Mouse (Mus musculus) gastrocnemius, postnatal 36 days (tissue): ENCODE measurements around the gene Pax2. TPM values are rescaled to one million over a fixed set of nuclear protein-coding genes. Genes with fewer than 3 reads are reported as not detected.

Source experiments
- DNase-seq, 2 experiments: peaks; one replicate each; pipeline ENCODE4 v3.0.0; 2022
- intact Hi-C: fragments of 180-260 bp; cut with DNase I; formaldehyde crosslinking; loops from one replicate; pipeline ENCODE4 v1.15.1; 2025
- long read RNA-seq, 2 experiments: library from polyadenylated mRNA; stranded (forward); transcript quantifications; one replicate each; pipeline ENCODE4 v2.0.0; 2021
- total RNA-seq, 2 experiments: library from RNA; stranded (reverse); gene quantifications; 2 replicates each; pipeline ENCODE4 v1.2.3; 2021

The Pax2 gene
- not detected for total RNA-seq
- long read RNA-seq, experiment 1, result 0 reads
- long read RNA-seq, experiment 2, result 0 reads

GRCm38 (mm10) chr19:44755693-44756420 lies at the start of gene Pax2:
Gene Pax2 (plus strand): TSS chr19:44756045.
- intact Hi-C loops, result loop anchor here (5.0 kb wide), 2 partner anchors 131 to 174 kb away; no protein-coding TSS in a partner anchor
- DNase-seq, result no peak

- intact Hi-C loops, result no loop called here
- no peak for DNase-seq
Observed at GRCm38 (mm10) chr19:44708885-44709284, 47.0 kb upstream of the Pax2 start.

- intact Hi-C loops, result no loop called here
- DNase-seq, result no peak
Observed at GRCm38 (mm10) chr19:44716731-44717600, 38.9 kb upstream of the Pax2 start.

- no peak for DNase-seq
- intact Hi-C loops, result no loop called here
Observed at GRCm38 (mm10) chr19:44719292-44720193, 36.3 kb upstream of the Pax2 start.

GRCm38 (mm10) chr19:44720194-44720521 lies 35.7 kb upstream of the Pax2 start:
- no peak for DNase-seq
- intact Hi-C loops, result no loop called here

GRCm38 (mm10) chr19:44723611-44724440 lies 32.0 kb upstream of the Pax2 start:
- no peak for DNase-seq
- intact Hi-C loops, result no loop called here

GRCm38 (mm10) chr19:44725951-44726791 lies 29.7 kb upstream of the Pax2 start:
- intact Hi-C loops, result no loop called here
- DNase-seq, result peak in 1 of 2 experiments; percentile 50

- DNase-seq, result no peak
- intact Hi-C loops, result no loop called here
Observed at GRCm38 (mm10) chr19:44734116-44734515, 21.7 kb upstream of the Pax2 start.

- intact Hi-C loops, result no loop called here
Observed at GRCm38 (mm10) chr19:44734682-44735081, 21.2 kb upstream of the Pax2 start.

GRCm38 (mm10) chr19:44740300-44740699 lies 15.5 kb upstream of the Pax2 start:
- no peak for DNase-seq
- intact Hi-C loops, result no loop called here

More at GRCm38 (mm10) chr19:44734682-44735081, 21.2 kb upstream of the Pax2 start:
- DNase-seq, result no peak

- intact Hi-C loops, result no loop called here
- DNase-seq, result no peak
Observed at GRCm38 (mm10) chr19:44741091-44741763, 14.6 kb upstream of the Pax2 start.

- DNase-seq, result no peak
- intact Hi-C loops, result no loop called here
Observed at GRCm38 (mm10) chr19:44741764-44742127, 14.1 kb upstream of the Pax2 start.

GRCm38 (mm10) chr19:44742131-44743020 lies 13.5 kb upstream of the Pax2 start:
- intact Hi-C loops, result no loop called here
- DNase-seq, result no peak

GRCm38 (mm10) chr19:44743021-44743415 lies 12.8 kb upstream of the Pax2 start:
- DNase-seq, result no peak
- intact Hi-C loops, result no loop called here

GRCm38 (mm10) chr19:44743961-44744520 lies 11.8 kb upstream of the Pax2 start:
- intact Hi-C loops, result no loop called here
- no peak for DNase-seq

GRCm38 (mm10) chr19:44745741-44746140 lies 10.1 kb upstream of the Pax2 start:
- intact Hi-C loops, result no loop called here
- no peak for DNase-seq

- DNase-seq, result no peak
- intact Hi-C loops, result no loop called here
Observed at GRCm38 (mm10) chr19:44746541-44747024, 9.3 kb upstream of the Pax2 start.
